Mouse (Mus musculus) bone marrow, adult 2 months (tissue): ENCODE results near the gene Abhd5.

Experiments
- CTCF ChIP-seq: fragments of 200-500 bp; IDR thresholded peaks from 2 replicates; pipeline ENCODE4 v1.5.1; 2011; ENCODE audit warnings: low read length, control low read depth; ENCODE audit not compliant: control insufficient read depth, insufficient read depth
- POLR2A ChIP-seq: fragments of 200-500 bp; IDR thresholded peaks from 2 replicates; pipeline ENCODE4 v1.6.1; 2011; ENCODE audit warnings: low read depth, mild to moderate bottlenecking, control low read depth, low read length, borderline replicate concordance; ENCODE audit not compliant: control insufficient read depth

DNA sequence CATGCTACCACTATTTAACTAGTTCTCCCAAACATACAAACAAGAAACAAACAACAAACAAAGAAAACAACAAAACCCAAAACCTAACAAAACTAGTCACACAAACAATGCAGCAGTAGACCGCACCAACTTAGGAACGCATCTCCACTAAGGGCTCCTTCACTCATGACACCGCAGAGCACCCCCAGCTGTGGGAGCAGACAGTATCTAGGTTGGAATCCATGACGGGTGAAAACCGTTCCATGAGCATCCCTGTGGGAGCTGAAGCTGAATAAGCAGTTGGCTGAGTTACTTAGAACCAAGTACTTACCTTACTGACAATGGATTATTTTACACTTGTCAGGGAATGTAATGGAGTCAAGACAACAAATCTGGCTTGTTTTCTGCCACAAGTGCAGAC is 5.3 kb upstream of the Abhd5 start:
- TF ChIP-seq POLR2A (no peak), CTCF (no peak)
